Mouse (Mus musculus): Measurements from ENCODE around the gene Mbtps1. TPM values are rescaled to one million over a fixed set of nuclear protein-coding genes. Genes with fewer than 3 reads are reported as not detected.

Mbtps1 gene
- polyA plus RNA-seq, 1 experiment = 40.5 TPM

DNA sequence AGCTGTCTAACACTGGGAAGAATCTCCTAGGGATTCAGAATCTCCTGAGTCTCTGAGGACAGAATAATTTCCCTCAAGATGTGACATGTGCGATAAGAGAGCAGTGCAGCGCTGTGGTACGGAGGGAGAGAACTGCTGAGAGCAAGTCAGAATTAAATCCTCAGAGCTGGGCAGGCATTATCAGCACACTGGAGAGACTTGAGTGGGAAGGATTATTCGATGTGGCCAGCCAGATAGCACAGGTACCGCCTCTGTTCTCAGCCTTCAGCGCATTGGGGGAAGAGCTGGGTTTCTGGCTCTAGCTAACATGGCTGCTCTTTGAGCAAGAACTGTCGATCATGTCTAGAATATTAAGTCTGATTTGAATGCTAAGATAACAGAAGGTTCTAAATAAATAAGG, 46.8 kb downstream of the Mbtps1 start:
- WGBS = 90% methylated on average over 7 of the region's 7 CpGs
- no peak overlapping the region for H3K4me3 ChIP-seq (ENCODE audit: extremely low read depth, insufficient read depth, insufficient read length)
- H3K27ac ChIP-seq (ENCODE audit: insufficient read depth, low read length) = no peak overlapping the region
- no peak for DNase-seq (ENCODE audit: low read depth in 1 of 2, low spot score in 2 of 2)
- H3K27me3 ChIP-seq (ENCODE audit: control insufficient read depth, insufficient read depth, low read length) = no peaks in the 10 kb centered on the region
- H3K36me3 ChIP-seq (ENCODE audit: control insufficient read depth, insufficient read depth, low read length) = peaks cover 67% of the 10 kb centered on the region
- H3K4me1 ChIP-seq (ENCODE audit: control insufficient read depth, insufficient read depth, insufficient read length) = no peaks in the 10 kb centered on the region
- TF ChIP-seq CTCF (IDR thresholded peaks at IDR 0.05; ENCODE audit: extremely low read depth, insufficient read depth, insufficient read length, insufficient replicate concordance) (no peak), POLR2A (IDR thresholded peaks at IDR 0.05; ENCODE audit: low read depth, low read length) (no peak)

DNA sequence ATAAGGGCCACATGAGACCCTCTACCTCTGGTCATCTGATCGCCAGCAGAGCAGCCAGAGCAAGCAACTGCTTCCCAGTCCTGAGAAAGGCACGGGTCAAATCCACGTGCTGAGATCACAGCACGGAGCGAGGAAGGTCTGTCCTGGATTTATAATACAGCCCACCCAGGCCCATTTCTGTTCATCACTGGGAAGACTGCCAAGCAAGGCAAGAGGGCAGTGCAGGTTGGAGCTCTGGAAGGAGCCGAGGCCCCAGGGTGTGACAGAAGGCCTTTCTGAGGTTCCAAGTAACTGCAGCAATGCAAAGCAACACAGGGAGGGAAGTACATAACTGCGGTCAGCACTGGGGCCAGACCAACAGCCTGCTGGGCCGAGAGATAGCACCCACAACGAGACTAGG, 48.1 kb downstream of the Mbtps1 start:
- Histone ChIP-seq H3K27ac (ENCODE audit: insufficient read depth, low read length) (no peak overlapping the region), H3K4me1 (ENCODE audit: control insufficient read depth, insufficient read depth, insufficient read length) (no peaks in the 10 kb centered on the region), H3K27me3 (ENCODE audit: control insufficient read depth, insufficient read depth, low read length) (no peaks in the 10 kb centered on the region), H3K4me3 (ENCODE audit: extremely low read depth, insufficient read depth, insufficient read length) (no peak overlapping the region), H3K36me3 (ENCODE audit: control insufficient read depth, insufficient read depth, low read length) (peaks cover 64% of the 10 kb centered on the region)
- no peak for DNase-seq (ENCODE audit: low read depth in 1 of 2, low spot score in 2 of 2)
- 94% methylated on average over 9 of the region's 9 CpGs for WGBS
- TF ChIP-seq POLR2A (IDR thresholded peaks at IDR 0.05; ENCODE audit: low read depth, low read length) = no peak

DNA sequence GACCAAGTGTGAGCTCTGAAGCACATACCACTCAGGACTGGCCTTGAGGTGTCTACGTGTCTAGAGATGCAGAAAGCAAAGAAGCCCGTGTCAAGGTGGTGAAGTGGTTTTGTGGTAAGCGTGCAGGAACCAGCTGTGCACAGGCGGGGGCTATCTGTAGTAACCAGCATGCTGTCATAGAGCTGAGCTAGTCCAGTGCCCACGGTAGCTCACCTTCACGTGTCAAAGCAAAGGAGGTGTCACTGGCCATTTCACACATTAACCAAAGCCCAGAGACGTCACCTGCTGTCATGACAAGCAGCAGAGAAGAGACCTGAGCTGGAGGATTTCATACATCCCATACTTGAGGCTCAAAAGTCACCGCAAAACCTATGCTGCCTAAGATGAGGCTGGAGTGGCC, 52.4 kb downstream of the Mbtps1 start:
- H3K27me3 ChIP-seq (ENCODE audit: control insufficient read depth, insufficient read depth, low read length) = no peaks in the 10 kb centered on the region
- TF ChIP-seq CTCF (IDR thresholded peaks at IDR 0.05; ENCODE audit: extremely low read depth, insufficient read depth, insufficient read length, insufficient replicate concordance) (no peak), POLR2A (IDR thresholded peaks at IDR 0.05; ENCODE audit: low read depth, low read length) (no peak)
- WGBS = 46% methylated on average over 8 of the region's 8 CpGs
- H3K36me3 ChIP-seq (ENCODE audit: control insufficient read depth, insufficient read depth, low read length) = peaks cover 33% of the 10 kb centered on the region
- H3K4me3 ChIP-seq (ENCODE audit: extremely low read depth, insufficient read depth, insufficient read length) = no peak overlapping the region
- no peak for DNase-seq (ENCODE audit: low read depth in 1 of 2, low spot score in 2 of 2)
- no peaks in the 10 kb centered on the region for H3K4me1 ChIP-seq (ENCODE audit: control insufficient read depth, insufficient read depth, insufficient read length)
- no peak overlapping the region for H3K27ac ChIP-seq (ENCODE audit: insufficient read depth, low read length)

DNA sequence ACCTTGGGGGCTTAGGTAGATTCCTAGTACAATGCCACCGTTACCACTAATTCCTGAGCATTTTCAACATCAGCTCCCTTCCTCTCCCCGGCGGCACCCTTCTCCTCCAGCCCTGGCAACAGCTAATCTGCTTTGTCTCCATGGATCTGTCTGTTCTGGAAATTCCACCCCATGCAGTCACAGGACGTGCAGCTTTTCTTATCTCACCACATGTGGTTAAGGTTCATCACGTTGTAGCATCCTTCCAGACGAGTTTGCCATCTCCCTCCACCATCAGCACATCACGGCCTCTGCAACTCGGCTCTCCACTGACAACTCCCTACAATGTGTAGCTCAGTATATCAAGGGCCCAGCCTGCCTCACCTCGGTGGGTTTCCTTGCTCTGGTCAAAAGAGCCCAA, 53.0 kb downstream of the Mbtps1 start:
- TF ChIP-seq CTCF (IDR thresholded peaks at IDR 0.05; ENCODE audit: extremely low read depth, insufficient read depth, insufficient read length, insufficient replicate concordance) (no peak), POLR2A (IDR thresholded peaks at IDR 0.05; ENCODE audit: low read depth, low read length) (no peak)
- Histone ChIP-seq H3K4me1 (ENCODE audit: control insufficient read depth, insufficient read depth, insufficient read length) (no peaks in the 10 kb centered on the region), H3K4me3 (ENCODE audit: extremely low read depth, insufficient read depth, insufficient read length) (no peak overlapping the region), H3K27ac (ENCODE audit: insufficient read depth, low read length) (no peak overlapping the region), H3K27me3 (ENCODE audit: control insufficient read depth, insufficient read depth, low read length) (no peaks in the 10 kb centered on the region), H3K36me3 (ENCODE audit: control insufficient read depth, insufficient read depth, low read length) (peaks cover 29% of the 10 kb centered on the region)
- 75% methylated on average over 9 of the region's 9 CpGs for WGBS
- DNase-seq (ENCODE audit: low read depth in 1 of 2, low spot score in 2 of 2) = no peak

DNA sequence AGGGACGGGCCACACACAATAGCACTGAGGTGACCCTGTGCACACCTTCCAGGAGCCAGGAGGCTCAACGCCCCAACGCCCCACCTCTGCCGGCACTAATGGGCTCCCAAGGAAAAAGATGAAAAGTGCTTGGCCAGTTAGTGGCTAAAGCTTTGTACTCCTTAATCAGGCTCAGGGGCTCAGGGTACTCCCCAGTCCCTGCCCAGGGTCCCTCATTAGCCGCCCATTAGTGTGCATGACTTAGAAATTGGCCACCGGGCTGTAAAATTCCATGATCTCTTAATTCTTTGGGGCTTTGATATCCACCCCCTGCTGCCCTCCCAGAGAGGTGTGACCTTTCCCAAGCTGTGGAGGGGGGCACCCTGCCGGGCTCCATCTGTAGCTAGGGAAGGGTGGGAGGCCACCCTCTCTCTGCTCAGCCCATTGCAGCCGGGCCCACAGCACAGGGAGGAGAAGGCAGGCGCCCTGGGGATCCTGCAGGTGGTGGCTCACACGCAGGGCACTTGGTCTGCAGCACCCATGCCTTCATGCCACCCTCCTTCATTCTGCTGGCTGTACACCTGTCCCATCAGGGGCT, 55.3 kb downstream of the Mbtps1 start:
- Histone ChIP-seq H3K36me3 (ENCODE audit: control insufficient read depth, insufficient read depth, low read length) (peaks cover 10% of the 10 kb centered on the region), H3K27me3 (ENCODE audit: control insufficient read depth, insufficient read depth, low read length) (no peaks in the 10 kb centered on the region), H3K4me1 (ENCODE audit: control insufficient read depth, insufficient read depth, insufficient read length) (no peaks in the 10 kb centered on the region), H3K4me3 (ENCODE audit: extremely low read depth, insufficient read depth, insufficient read length) (no peak overlapping the region), H3K27ac (ENCODE audit: insufficient read depth, low read length) (no peak overlapping the region)
- WGBS = 78% methylated on average over 10 of the region's 10 CpGs
- DNase-seq (ENCODE audit: low read depth in 1 of 2, low spot score in 2 of 2) = no peak
- TF ChIP-seq CTCF (IDR thresholded peaks at IDR 0.05; ENCODE audit: extremely low read depth, insufficient read depth, insufficient read length, insufficient replicate concordance) (no peak), POLR2A (IDR thresholded peaks at IDR 0.05; ENCODE audit: low read depth, low read length) (no peak)

DNA sequence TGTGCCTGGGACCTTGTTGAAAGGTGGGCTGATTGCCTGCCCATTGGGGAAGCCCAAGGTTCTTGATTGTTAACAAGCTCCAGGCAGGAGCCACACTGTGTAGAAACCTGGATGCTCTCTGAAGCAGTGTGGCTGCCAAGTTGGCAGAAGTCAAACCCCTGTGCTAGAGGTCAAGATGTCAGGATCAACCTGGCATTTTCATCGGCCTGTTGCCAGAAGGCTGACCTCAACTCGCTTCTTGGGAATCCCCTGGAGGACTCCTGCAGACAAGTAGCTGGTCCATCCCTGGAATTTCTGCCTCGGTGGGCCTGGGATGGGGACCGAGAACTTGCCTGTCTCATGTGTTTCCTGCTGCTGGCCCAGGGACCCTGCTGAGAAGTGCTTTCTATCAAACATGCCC, 56.4 kb downstream of the Mbtps1 start:
- DNase-seq (ENCODE audit: low read depth in 1 of 2, low spot score in 2 of 2) = no peak
- no peak overlapping the region for H3K4me3 ChIP-seq (ENCODE audit: extremely low read depth, insufficient read depth, insufficient read length)
- no peaks in the 10 kb centered on the region for H3K27me3 ChIP-seq (ENCODE audit: control insufficient read depth, insufficient read depth, low read length)
- 62% methylated on average over 4 of the region's 4 CpGs for WGBS
- TF ChIP-seq CTCF (IDR thresholded peaks at IDR 0.05; ENCODE audit: extremely low read depth, insufficient read depth, insufficient read length, insufficient replicate concordance) (no peak), POLR2A (IDR thresholded peaks at IDR 0.05; ENCODE audit: low read depth, low read length) (no peak)
- H3K27ac ChIP-seq (ENCODE audit: insufficient read depth, low read length) = no peak overlapping the region
- no peaks in the 10 kb centered on the region for H3K4me1 ChIP-seq (ENCODE audit: control insufficient read depth, insufficient read depth, insufficient read length)
- peaks cover 6% of the 10 kb centered on the region for H3K36me3 ChIP-seq (ENCODE audit: control insufficient read depth, insufficient read depth, low read length)

DNA sequence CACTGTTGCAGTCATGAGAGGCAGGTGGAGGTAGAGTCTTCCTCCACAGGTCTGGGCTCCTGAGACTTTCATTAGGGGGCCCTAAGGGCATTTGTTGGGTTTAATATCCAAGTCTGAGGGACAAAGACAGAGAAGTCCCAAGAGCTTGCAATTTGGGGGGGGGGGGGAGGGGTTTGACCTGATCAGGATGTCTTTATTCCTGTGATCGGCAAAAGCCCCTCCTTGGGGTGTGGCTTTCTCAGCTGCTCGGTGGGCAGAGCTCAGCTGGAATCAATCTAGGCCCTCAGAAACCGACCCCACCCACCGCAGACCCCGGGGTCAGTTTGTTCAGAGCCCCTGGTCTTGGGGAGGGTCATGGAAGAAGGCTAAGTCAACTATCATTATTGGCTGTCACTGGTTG, 56.9 kb downstream of the Mbtps1 start, which contains the start of gene Slc38a8:
Gene Slc38a8, minus strand, starts transcription at position 101 of the 400 bp plus-strand sequence.
- DNase-seq (ENCODE audit: low read depth in 1 of 2, low spot score in 2 of 2) = no peak
- no peak for TF ChIP-seq CTCF (IDR thresholded peaks at IDR 0.05; ENCODE audit: extremely low read depth, insufficient read depth, insufficient read length, insufficient replicate concordance)
- TF ChIP-seq POLR2A (IDR thresholded peaks at IDR 0.05; ENCODE audit: low read depth, low read length) = no peak
- no peaks in the 10 kb centered on the region for H3K4me1 ChIP-seq (ENCODE audit: control insufficient read depth, insufficient read depth, insufficient read length)
- 64% methylated on average over 5 of the region's 5 CpGs for WGBS
- H3K27ac ChIP-seq (ENCODE audit: insufficient read depth, low read length) = no peak within 1 kb of the TSS
- H3K4me3 ChIP-seq (ENCODE audit: extremely low read depth, insufficient read depth, insufficient read length) = no peak within 1 kb of the TSS
- peaks cover 4% of the 10 kb centered on the region for H3K36me3 ChIP-seq (ENCODE audit: control insufficient read depth, insufficient read depth, low read length)
- H3K27me3 ChIP-seq (ENCODE audit: control insufficient read depth, insufficient read depth, low read length) = no peaks in the 10 kb centered on the region
